Mouse (Mus musculus) ES-E14 (cell line): ENCODE measurements around the gene Clpb.

ENCODE experiments used
- CHD2 ChIP-seq: IDR thresholded peaks from 2 replicates; pipeline ENCODE4 v1.6.1; 2014; ENCODE audit warnings: mild to moderate bottlenecking, low read depth, low read length, inconsistent platforms
- MAFK ChIP-seq: IDR thresholded peaks from 2 replicates; pipeline ENCODE4 v1.6.1; 2014; ENCODE audit warnings: mild to moderate bottlenecking, low read depth, low read length, inconsistent platforms; ENCODE audit not compliant: insufficient read depth
- ZNF384 ChIP-seq: IDR thresholded peaks from 2 replicates; pipeline ENCODE4 v1.6.1; 2012; ENCODE audit warnings: low read depth, low read length, inconsistent platforms

- TF ChIP-seq CHD2 (no peak), ZNF384 (no peak), MAFK (no peak)
Observed at GRCm38 (mm10) chr7:101837154-101837605, 173.7 kb downstream of the Clpb start.
